Mouse (Mus musculus): ENCODE results near the gene Cpne9.

DNA sequence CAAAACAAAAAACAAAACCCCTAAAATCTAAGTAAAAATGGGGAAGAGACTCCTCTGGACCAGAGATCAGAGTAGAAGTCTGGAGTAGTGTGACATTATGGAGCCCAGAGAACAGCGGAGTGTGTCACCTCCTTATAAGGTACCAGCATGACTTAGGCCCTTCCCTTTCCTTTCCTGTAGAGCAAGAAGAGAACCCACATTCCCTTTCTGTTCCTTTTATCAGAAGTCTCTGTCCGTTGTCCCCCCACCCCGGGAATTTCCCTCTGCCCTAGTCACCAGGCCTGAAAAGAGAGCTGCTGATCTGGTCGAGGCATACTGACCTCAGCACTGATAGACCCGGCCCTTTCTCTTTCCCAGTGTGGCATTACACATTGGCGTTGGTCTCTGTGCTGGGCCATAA is 43.7 kb upstream of the Cpne9 start:
- TF ChIP-seq CTCF (IDR thresholded peaks at IDR 0.05; ENCODE audit: low read depth) = no peak
- TF ChIP-seq EP300 (optimal IDR thresholded peaks at IDR 0.05) = no peak
